Mouse (Mus musculus) mouse trophoblast stem cell (cell line): ENCODE measurements around the gene Slc29a1.

ENCODE experiments used
- in situ Hi-C, 2 experiments: fragments of 300-500 bp; cut with MseI, MboI; formaldehyde crosslinking; loops; 2 replicates in 1 of 2; 3 replicates in 1 of 2; pipeline ENCODE4 v1.15.1; 2025

The Slc29a1 gene

DNA sequence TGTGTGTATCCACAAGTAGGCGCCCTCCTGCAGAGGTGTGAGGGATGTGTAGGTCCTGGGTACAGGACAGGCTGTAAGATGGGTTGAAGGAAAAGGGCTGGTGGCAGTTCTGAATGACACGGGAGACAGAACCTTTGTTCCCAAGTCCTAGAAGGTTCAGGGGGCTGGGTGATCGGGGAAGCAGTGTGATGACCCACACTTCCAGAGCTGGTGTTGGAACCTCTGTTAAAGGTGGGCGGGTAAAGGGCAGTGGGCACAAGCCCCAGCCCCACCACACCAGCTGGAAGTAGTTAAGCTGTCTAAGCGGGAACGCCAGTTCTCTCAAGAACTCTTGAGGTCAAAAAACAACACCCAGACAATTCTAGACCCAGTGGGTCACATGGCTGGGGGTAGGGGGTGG, 9.0 kb downstream of the Slc29a1 start:
- in situ Hi-C loops = no loop called here

DNA sequence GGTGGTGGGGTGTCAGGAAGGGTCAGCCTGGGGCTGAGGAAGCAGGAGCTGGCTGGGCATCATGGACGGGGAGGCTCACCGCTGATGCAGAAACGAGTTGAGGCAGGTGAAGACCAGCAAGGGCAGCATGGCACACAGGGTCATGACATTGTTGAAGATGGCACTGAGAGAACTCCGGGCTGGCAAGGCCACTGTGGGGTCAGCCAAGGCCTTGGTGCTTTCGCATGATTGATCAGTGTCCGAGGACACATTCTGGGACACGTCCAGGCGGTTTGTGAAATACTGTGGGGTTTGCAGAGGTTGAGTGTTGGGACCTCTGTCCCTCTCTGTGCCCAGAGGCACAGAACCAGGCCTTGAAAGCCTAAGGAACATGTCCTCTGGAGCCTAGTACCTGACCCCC, 9.6 kb downstream of the Slc29a1 start:
- in situ Hi-C loops = loop anchor here (5.0 kb wide), 1 partner anchor 37 kb away; no protein-coding TSS in a partner anchor

DNA sequence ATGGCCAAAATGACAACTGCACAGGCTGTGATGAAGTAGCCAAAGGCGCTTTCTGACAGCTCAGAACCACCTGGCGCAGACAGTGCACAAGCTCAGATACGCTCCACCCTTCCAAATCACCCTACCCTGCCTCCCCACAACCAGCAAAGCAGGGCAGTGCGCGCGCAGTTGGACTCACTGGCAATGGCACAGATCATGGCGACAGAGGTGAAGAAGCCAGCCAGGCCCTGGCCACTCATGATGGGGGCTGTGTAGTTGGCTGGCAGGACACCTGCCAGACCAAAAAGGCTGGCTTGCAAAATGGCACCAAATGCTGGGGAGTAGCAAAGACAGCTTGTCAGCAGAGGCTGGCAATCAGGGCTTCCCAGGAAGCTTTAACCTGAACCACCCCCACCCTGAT, 10.2 kb downstream of the Slc29a1 start:
- in situ Hi-C loops = loop anchor here (5.0 kb wide), 1 partner anchor 38 kb away; no protein-coding TSS in a partner anchor

DNA sequence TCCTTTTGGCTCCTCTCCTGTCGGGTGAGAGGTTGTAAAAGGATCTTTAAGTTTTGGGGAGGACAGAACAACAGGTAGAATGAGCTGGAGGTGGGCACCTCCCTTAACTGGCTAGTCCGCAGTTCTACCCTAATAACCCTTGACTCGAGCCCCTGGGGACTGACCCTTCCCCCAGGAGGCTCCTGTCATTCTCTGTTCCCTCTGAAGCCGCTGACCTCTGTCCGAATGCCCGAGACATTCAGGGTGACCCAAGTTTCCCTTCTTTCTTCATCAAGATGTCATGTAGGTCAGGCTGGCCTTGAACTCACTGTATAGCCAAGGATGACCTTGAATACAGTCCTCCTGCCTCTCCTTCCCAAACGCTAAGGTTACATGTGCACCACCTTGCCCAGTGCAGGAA, 11.0 kb downstream of the Slc29a1 start:
- in situ Hi-C loops = loop anchor here (5.0 kb wide), 1 partner anchor 39 kb away; no protein-coding TSS in a partner anchor

DNA sequence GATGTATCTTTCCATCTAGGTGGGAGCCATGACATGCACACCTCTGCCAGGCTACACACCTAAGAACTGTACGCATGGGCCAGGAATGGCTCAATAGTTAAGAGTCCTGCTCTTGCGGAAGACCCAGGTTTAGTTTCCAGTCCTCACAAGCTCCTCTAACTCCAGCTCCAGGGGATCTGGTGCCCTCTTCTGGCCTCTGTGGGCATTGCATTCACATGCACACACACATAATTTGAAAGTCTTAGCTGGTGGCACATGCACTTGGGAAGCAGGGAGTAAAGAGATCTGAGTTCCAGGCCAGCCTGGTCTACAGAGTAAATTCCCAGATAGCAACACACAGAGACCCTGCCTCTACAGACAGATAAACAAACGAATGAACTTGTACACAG, 13.0 kb downstream of the Slc29a1 start:
- in situ Hi-C loops = loop anchor here (5.0 kb wide), 1 partner anchor 41 kb away; no protein-coding TSS in a partner anchor

DNA sequence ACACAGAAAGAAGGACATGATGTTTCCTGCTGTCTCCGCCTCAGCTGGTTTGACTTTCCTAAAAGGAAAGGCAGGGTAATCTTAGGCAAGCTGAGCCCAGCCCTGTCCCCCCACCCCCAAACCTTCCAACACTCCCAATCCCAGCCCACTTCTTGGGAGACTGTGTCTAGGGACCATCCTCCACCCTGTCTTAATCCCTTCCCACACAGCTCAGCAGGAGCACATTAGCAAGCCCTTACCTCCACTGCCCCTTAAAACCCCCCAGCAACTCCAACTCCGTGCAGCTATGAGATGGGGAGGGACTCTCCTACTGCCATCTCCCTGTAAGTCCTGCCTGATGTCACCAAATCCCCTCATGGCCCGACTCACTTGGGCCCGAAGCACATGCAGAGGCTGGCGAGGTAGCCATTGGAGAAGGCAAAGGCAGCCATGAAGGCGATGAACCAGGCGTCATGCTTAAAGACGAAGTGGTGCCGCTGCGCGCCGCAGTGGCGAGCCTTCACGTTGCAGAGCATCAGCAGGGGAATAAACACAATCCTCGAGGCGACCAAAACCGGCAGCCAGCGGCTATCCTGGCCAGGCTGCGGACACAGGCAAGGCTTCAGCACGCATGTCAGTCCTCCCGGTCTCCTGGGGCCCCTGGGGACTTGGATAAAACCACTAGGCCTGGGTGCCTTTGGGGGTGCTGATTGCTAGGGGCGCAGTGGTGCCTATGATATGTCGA, 13.5 kb downstream of the Slc29a1 start:
- in situ Hi-C loops = loop anchor here (5.0 kb wide), 1 partner anchor 41 kb away; no protein-coding TSS in a partner anchor

DNA sequence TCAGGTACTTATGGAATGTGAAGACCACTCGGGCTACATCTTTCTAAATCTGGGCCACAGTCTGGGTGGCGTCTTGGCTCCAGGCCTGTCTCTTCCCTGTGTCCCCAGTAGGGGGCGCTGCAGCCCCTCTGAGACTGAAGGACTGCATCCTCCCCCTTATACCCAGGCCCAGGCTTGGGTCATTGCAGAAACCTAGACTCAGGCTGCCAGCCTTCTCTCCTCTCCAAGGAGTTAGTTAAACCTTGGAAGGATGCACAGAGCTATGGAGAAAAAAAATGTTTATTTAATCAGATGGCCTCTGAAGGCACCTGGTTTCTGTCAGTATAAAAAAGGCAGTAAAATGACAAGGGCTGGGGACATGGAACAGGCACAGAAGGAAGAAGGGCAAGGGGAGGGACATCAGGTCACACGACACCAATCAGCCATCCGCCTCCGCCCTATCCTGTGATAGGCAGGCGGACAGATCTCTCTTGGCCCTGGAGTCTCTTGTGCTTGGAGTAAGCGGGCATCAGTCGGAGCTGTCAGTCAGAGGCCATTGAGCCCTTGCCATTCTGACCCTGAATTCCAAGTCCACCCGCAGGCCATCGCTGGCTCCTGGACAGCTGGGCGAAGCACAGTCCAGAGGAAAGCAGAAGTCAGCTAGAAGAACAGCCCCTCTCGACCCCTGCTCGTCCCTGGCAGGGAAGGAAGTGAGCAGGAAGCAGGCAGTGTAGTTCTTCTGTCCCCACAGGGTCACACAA, 14.3 kb downstream of the Slc29a1 start:
- in situ Hi-C loops = loop anchor here (5.0 kb wide), 1 partner anchor 42 kb away; no protein-coding TSS in a partner anchor

DNA sequence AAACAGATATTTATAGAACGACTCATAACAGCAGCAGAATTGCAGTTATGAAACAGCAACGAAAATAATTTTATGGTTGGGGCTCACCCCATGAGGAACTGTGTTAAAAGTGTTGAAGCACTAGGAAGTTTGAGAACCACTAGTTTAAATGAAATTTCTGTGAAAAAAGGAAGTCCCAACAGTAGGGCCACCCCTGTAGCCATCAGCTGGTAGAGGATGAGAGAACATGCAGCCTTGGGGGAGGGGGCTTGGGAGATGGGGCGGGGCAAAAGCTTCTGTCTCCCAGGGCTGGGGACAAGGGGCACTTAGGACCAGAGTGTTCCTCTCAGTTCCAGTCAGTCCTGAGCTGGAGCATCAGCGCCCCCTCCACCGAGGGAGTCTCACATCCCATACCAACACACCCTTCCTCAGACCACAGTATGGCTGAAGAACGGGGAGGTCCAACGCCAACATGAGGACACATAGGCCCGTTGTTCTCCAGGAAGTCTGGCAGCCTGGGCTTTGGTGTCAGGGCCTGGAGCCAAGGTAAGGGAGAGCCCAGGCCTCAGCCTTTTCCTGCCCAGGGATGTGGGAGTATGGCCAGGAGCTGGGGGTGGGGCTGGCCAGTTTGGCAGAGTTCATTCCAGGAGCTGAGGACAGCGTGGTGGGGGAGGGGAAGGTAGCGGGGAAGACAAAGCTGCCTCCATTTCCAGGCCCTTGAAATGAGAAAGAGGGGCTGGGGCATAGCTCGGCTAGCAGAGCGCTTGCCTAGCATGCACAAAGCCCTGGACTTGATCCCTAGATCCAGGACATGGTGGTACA, 15.1 kb downstream of the Slc29a1 start:
- in situ Hi-C loops = no loop called here

DNA sequence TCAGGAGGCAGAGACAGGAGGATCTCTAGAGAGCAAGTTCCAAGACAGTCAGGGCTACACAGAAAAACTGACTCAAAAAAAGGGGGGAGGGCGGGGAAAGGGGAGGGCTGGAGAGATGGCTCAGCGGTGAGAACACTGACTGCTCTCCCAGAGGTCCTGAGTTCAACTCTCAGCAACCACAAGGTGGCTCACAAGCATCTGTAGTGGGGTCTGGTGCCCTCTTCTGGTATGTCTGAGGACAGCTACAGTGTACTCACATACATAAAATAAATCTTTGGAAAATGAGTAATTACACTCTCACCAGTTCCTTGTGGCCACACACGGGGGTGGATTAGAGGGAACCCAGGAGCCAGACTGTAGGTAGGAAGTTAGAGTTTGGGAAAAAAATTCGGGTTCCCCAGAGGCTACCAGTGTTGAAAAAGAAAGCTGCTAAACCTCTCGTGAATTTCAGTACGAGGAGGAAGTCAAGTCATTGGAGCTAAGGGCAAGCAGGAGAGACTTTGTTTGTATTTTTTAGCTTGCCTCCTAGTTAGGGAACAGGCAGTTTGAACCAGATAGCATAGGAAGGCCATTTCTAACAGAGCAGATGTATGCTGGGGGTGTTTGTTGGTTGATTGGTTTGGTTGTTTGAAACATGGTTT, 16.6 kb downstream of the Slc29a1 start:
- in situ Hi-C loops = no loop called here

DNA sequence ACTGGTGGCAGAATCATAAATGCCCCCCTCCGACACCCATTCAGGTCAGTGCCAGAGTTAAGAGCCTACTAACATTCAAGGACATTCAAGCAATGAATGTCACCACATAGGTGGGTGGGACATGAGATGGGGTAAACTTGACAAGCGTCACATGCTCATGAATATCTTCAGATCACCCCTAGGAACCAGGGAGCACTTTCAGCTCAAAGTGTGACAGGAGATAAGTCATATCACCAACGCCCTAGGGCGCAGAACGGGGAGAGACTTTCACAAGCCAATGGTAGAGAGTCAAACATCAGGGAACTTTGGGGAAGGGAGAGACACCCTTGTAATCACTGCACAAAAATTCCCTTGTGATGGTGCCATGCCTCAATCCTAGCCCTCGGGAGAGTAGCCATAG, 17.2 kb downstream of the Slc29a1 start:
- in situ Hi-C loops = no loop called here

DNA sequence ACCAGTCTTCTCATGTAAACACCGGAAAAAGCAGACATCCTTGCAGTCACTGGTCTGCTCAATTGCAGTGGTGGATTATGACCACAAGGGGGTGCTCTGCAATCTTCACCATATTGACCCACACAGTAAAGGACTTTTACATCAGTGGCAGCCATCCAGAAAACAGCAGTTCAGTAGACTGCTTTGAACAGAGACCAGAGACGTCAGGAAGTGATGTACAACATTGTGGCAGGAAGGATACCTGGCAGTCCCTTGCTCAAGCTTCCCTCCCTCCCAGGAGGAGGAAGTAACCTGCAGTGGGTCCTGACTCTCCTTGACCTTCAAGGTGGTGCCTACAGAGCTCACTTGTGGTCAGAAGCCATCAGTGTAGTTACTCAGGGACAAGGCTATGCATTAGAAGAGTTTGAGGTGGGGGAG, 17.8 kb downstream of the Slc29a1 start:
- in situ Hi-C loops = no loop called here

DNA sequence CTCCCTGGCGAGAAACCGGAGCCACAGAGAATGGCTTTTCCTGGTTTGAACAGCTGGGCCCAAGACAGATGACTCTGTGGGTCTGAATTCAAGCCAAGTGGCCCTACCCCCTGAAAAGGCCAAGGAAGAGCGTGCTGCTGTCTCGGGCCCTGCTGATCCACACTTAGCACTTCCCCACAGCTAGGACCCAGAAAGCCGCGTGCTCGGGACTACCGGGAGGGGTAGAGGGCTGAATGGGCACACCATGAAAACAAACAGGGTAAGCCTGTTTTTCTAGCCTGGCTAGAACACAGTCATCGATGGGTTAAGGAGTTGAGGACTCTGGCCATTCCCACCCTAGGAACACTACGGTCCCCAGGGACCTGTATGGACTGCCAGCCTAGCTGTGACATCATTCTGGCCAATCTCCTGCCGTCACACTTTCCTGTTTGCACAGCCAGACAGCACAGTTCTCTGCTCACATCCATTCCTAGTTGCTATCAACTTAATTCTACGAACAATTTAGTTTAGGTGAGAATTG, 18.4 kb downstream of the Slc29a1 start:
- in situ Hi-C loops = no loop called here

DNA sequence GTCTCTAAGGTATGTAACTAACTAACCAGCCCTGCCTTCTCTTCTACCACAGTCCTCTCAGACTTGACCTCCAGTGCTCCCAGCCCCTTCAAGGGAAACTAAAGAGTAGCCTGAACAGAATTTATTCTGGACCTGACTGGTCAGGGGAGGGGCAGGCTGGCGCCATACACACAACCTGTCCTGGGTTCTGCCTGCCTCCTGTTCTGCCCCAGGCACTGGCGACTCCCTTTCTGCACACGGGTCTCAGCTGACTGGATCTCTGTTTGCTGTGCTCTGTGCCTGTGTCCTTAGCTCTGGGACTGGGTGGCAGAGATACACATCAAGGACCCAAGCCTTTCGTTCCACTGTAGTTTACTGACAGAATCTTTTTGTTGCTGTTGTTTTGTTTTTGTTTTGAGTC, 19.9 kb downstream of the Slc29a1 start:
- in situ Hi-C loops = no loop called here

DNA sequence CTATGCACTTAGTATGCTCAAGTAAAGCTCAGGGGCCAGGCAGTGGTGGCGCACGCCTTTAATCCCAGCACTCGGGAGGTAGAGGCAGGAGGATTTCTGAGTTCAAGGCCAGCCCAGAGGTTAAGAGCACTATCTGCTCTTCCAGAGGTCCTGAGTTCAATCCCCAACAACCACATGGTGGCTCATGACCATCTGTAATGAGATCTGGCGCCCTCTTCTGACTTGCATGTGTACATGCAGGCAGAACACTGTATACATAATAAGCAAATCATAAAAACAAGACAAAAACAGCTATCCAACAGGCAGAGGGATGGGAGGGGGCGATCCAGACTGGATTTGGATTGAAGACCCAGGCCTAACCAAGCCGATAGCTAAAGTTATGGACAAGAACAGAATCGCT, 20.6 kb downstream of the Slc29a1 start:
- in situ Hi-C loops = no loop called here

DNA sequence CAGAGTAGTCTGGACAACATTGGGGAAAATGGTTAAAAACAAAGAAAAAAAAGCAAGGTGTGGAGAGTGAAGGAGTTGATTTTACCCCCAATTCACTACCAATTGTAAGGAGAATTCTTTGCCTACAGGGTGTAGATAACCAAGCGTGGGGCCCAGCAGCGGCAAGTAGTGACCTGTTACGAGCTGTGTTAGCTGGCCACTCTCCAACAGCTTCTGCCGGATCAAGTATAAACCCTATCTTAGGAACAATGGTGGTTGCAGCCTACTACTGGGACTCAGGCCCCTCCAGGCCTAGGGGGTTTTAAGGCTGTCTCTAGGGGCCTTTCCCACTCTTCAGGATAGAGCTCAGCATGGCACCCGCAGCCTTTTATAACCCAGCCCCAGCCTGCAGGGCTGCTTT, 21.2 kb downstream of the Slc29a1 start:
- in situ Hi-C loops = no loop called here

DNA sequence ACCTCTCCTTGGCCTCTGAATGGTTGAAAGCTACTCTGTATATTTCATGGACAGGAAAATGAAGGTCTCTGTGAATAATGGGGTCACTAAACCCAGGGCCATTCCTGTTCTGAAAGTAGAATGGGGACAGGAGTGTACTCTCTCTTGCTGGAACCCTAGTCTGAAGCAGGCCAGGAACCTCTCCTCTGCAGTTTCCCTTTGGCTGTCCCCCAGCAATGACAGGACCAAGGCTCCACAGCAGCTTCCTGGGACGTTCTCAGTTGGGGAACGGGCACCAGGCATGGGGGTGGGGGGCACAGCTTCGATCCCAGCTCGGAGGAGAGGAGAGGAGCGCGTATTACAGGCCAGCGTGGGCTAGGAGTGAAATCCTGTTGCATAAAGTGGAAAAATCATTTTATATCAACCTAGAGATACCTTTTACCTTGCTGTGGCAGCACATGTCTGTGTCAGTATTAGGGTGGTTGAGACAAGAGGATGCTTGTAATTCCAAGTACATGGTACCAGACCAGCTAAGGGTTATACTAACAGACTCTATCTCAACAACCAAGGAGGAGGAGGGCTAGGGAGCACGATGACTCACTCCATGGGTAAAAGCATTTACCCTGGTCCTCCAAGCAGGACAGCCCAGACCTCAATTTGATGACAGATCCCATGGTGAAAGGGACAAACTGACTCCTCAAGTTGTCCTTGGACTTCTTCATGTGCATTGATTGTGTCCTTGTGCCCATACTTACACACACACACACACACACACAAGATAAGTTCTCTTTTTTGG, 24.1 kb downstream of the Slc29a1 start:
- in situ Hi-C loops = no loop called here

DNA sequence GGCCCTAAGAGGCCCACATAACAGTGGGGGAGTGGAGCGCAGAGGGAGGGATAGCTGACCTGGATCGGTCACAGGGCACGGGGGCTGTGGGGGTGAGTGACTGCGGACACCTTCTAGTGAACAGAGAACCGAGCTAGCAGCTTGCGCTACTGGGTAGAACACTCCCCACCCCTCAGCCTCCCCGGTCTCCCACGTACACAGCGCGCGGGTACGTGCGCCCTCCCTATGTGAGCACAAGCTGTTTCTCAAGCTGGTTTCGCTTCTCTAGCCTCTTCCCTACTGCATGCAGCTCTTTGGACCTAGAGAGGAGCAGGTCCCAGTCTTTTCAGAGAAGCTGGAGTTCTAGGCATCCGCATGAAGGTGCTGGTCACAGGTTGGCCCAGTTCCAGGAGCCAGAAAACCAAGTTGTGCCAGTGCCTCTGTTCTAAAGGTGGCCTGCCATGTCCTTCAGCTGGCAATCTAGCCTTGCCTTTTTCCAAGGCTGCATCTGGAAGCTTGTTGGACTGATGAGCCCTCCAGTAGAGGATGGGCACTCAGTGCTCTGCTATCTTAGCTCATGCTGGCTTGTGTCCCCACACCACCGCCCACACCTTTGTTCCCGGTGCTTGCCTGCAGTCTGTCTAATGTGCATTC, 25.2 kb downstream of the Slc29a1 start:
- in situ Hi-C loops = no loop called here

DNA sequence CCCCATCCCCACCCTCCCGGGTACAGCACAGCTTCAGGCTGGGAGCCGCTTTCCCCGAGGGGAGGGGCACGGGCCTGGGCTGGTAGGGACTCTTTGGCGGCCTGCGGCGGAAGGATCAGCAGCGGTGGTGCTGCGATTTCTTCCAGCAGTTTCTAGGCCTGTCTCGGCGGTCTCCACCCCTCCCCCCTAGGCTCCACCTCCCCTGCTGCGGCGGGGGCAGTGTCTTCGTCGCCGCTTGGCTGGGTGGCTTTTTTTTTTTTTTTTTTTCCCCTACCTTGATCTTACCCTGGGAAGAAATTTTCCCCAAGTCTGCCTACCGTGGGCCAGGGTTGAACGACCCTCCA, 25.7 kb downstream of the Slc29a1 start:
- in situ Hi-C loops = no loop called here

DNA sequence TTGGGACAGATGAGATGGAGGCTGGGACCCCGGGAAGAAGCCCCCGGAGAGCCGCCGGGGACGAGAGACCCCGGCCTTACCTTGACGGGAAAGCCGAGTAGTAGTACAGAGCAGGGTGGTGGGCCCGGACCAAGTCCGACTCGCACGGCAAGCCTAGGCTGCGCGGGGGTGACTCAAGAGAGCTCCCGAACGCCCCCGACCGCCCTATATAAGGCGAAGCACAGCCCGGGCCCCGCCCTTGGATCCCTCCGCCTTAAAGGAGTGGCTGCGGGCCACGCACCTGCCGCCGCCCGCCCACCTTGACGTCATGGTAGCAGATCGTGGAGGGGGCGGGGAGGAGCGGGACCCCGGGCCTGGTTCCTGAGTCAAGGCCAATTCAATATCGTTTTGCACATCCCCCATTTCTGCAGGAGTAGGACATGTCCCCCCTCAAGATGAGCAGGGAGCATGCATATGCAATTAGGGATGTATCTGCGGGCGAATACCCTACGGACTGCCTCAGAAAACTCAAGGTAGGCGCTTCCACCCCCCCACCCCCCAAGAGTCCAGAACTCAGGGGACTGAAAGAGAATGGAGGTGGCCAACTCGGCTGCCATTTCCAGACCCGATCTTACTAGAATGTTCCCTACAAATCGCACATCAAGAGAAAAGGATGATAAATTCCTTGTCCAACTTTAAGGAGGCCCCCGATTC, 26.2 kb downstream of the Slc29a1 start, which contains the start of gene Hsp90ab1:
Hsp90ab1 (minus strand) TSS at position 185 of the 693 bp plus-strand sequence.
- in situ Hi-C loops = no loop called here
